Mouse (Mus musculus) liver, postnatal 0 days (tissue): ENCODE data around the gene Slc4a7. TPM values are rescaled to one million over a fixed set of nuclear protein-coding genes. Genes with fewer than 3 reads are reported as not detected.
"Not testable (repeated sequence)": the region's sequence is repeated elsewhere in the genome, so short reads cannot be mapped to it uniquely, and the experiment has no call there.

ENCODE experiments used
- ATAC-seq: fragments of 200-750 bp; cut with Nextera tagmentation; 2 replicates; pipeline ENCODE4 v1.8.0; 2017; ENCODE audit warnings: mild to moderate bottlenecking, moderate library complexity
- DNase-seq: peaks from one replicate; pipeline ENCODE4 v3.0.0-alpha.2; 2016
- H3K27ac ChIP-seq: fragments of 300-500 bp; sonication (generic); 2 replicates; pipeline ENCODE4 v1.5.1; 2014; ENCODE audit warnings: antibody characterized with exemption, moderate library complexity, mild to moderate bottlenecking, low read depth
- H3K27me3 ChIP-seq: fragments of 300-500 bp; sonication (generic); 2 replicates; pipeline ENCODE4 v1.6.1; 2014; ENCODE audit warnings: low read length, control low read depth, mixed read lengths; ENCODE audit not compliant: insufficient read depth
- H3K36me3 ChIP-seq: fragments of 300-500 bp; sonication (generic); replicated peaks from 2 replicates; pipeline ENCODE4 v1.6.1; 2014; ENCODE audit warnings: mild to moderate bottlenecking, control low read depth, low read length, moderate library complexity, mixed read lengths; ENCODE audit not compliant: insufficient read depth
- H3K4me1 ChIP-seq: fragments of 300-500 bp; sonication (generic); 2 replicates; pipeline ENCODE4 v1.6.1; 2014; ENCODE audit warnings: antibody characterized with exemption, mild to moderate bottlenecking, control low read depth; ENCODE audit not compliant: insufficient read depth
- H3K4me2 ChIP-seq: fragments of 300-500 bp; sonication (generic); 2 replicates; pipeline ENCODE4 v1.6.1; 2014; ENCODE audit warnings: low read depth, mild to moderate bottlenecking, low read length, moderate library complexity, mixed read lengths
- H3K4me3 ChIP-seq: fragments of 300-500 bp; sonication (generic); 2 replicates; pipeline ENCODE4 v1.5.1; 2014; ENCODE audit warnings: low read depth, low read length
- H3K9ac ChIP-seq: fragments of 300-500 bp; sonication (generic); replicated peaks from 2 replicates; pipeline ENCODE4 v1.6.1; 2014; ENCODE audit warnings: mild to moderate bottlenecking, moderate library complexity
- H3K9me3 ChIP-seq: fragments of 300-500 bp; sonication (generic); 2 replicates; pipeline ENCODE4 v1.6.1; 2016; ENCODE audit warnings: mild to moderate bottlenecking, control low read depth, low read length, mixed read lengths
- CTCF ChIP-seq: sonication (generic); IDR thresholded peaks from 2 replicates; pipeline ENCODE4 v1.5.1; 2016; ENCODE audit warnings: antibody characterized with exemption, low read depth
- EP300 ChIP-seq: IDR thresholded peaks from 2 replicates; pipeline ENCODE4 v1.6.1; 2016; ENCODE audit warnings: antibody characterized with exemption, low read depth, mild to moderate bottlenecking
- WGBS: fragments of 180-500 bp; shearing (Covaris S2); extraction: QIAGEN DNeasy Blood & Tissue Kit; methylation state at CpG from one replicate; pipeline ENCODE4 v1.1.7; 2014; ENCODE audit not compliant: insufficient replicate concordance; 5-methylcytosine and 5-hydroxymethylcytosine counted together
- polyA plus RNA-seq: library from polyadenylated mRNA; unstranded; fragments of >200 nt; fragmentation: Nextera tagmentation; extraction: Ambion mirVana; gene quantifications from 2 replicates; pipeline ENCODE4 v1.2.1, GENCODE M21; 2015

The Slc4a7 gene
- polyA plus RNA-seq, 1 experiment from 2014 or later: 4.3 TPM

- no peak overlapping the region for H3K4me2 ChIP-seq
- 71% methylated on average over 1 of the region's 1 CpGs for whole genome bisulfite sequencing
- H3K9ac ChIP-seq: no peak overlapping the region
- no peak for DNase-seq
- TF ChIP-seq EP300: no peak
- H3K9me3 ChIP-seq: no peaks in the 10 kb centered on the region
- no peaks in the 10 kb centered on the region for H3K27me3 ChIP-seq
- ATAC-seq: no peak
- H3K4me1 ChIP-seq: 0 out of 2 replicates have a peak, but pooled peaks cover 3% of the 10 kb centered on the region
- H3K4me3 ChIP-seq: no peak overlapping the region
- no peak overlapping the region for H3K27ac ChIP-seq
- H3K36me3 ChIP-seq: peaks cover 5% of the 10 kb centered on the region
These were observed 84.9 kb downstream of the Slc4a7 start for GRCm38 (mm10) chr14:14786979-14787378.

GRCm38 (mm10) chr14:14789840-14790470 is 87.9 kb downstream of the Slc4a7 start:
- TF ChIP-seq CTCF (no peak), EP300 (no peak)
- no peak overlapping the region for H3K4me2 ChIP-seq
- 0 out of 2 replicates have a peak, but pooled peaks cover 3% of the 10 kb centered on the region for H3K4me1 ChIP-seq
- ATAC-seq (peak; percentile 53; the same call in 1 of the 2 replicates), DNase-seq (no peak)
- no peaks in the 10 kb centered on the region for H3K27me3 ChIP-seq
- 70% methylated on average over 4 of the region's 4 CpGs for WGBS
- H3K9ac ChIP-seq: no peak overlapping the region
- no peak overlapping the region for H3K27ac ChIP-seq
- no peaks in the 10 kb centered on the region for H3K9me3 ChIP-seq
- no peak overlapping the region for H3K4me3 ChIP-seq
- H3K36me3 ChIP-seq: peaks cover 5% of the 10 kb centered on the region

GRCm38 (mm10) chr14:14799861-14800260 is 97.8 kb downstream of the Slc4a7 start:
- ATAC-seq: 0 out of 2 replicates have a peak, but pooled peaks have one; percentile 36
- TF ChIP-seq CTCF: no peak
- TF ChIP-seq EP300: no peak
- WGBS: 48% methylated on average over 5 of the region's 5 CpGs

GRCm38 (mm10) chr14:14800332-14800731 is 98.3 kb downstream of the Slc4a7 start:
- peak; percentile 41 for ATAC-seq
- no peak overlapping the region for H3K9ac ChIP-seq
- H3K36me3 ChIP-seq: no peaks in the 10 kb centered on the region
- no peak for DNase-seq
- no peaks in the 10 kb centered on the region for H3K27me3 ChIP-seq
- WGBS: 63% methylated on average over 4 of the region's 4 CpGs
- H3K4me3 ChIP-seq: no peak overlapping the region
- H3K4me1 ChIP-seq: no peaks in the 10 kb centered on the region
- TF ChIP-seq CTCF: no peak
- TF ChIP-seq EP300: no peak
- H3K27ac ChIP-seq: peak overlapping the region; percentile 65
- H3K4me2 ChIP-seq: no peak overlapping the region
- no peaks in the 10 kb centered on the region for H3K9me3 ChIP-seq

More at GRCm38 (mm10) chr14:14799861-14800260, 97.8 kb downstream of the Slc4a7 start:
- Histone ChIP-seq H3K4me3 (no peak overlapping the region), H3K27ac (peak overlapping the region; percentile 65; the same call in 1 of the 2 replicates), H3K36me3 (no peaks in the 10 kb centered on the region), H3K9ac (no peak overlapping the region), H3K4me2 (no peak overlapping the region), H3K9me3 (no peaks in the 10 kb centered on the region), H3K4me1 (no peaks in the 10 kb centered on the region), H3K27me3 (no peaks in the 10 kb centered on the region)
- no peak for DNase-seq

GRCm38 (mm10) chr14:14800810-14801209 is 98.7 kb downstream of the Slc4a7 start:
- H3K4me1 ChIP-seq: no peaks in the 10 kb centered on the region
- H3K9me3 ChIP-seq: no peaks in the 10 kb centered on the region
- H3K27ac ChIP-seq: peak overlapping the region; percentile 29; the same call in 1 of the 2 replicates
- H3K9ac ChIP-seq: no peak overlapping the region
- no peaks in the 10 kb centered on the region for H3K36me3 ChIP-seq
- H3K27me3 ChIP-seq: no peaks in the 10 kb centered on the region
- ATAC-seq: peak; percentile 35
- no peak overlapping the region for H3K4me2 ChIP-seq
- H3K4me3 ChIP-seq: no peak overlapping the region
- TF ChIP-seq CTCF (no peak), EP300 (no peak)
- no peak for DNase-seq
- 75% methylated on average over 3 of the region's 3 CpGs for WGBS

GRCm38 (mm10) chr14:14803115-14803514 is 101.0 kb downstream of the Slc4a7 start, which contains the start of gene Nek10:
Nek10 (plus strand) TSS chr14:14803415.
- not testable (repeated sequence) for DNase-seq, H3K4me1 ChIP-seq, H3K9me3 ChIP-seq, H3K27me3 ChIP-seq, H3K9ac ChIP-seq, H3K27ac ChIP-seq, H3K4me3 ChIP-seq, H3K36me3 ChIP-seq, H3K4me2 ChIP-seq, ATAC-seq
- 60% methylated on average over 1 of the region's 2 CpGs for WGBS
